9 mouse cellular contexts compared by ENCODE assay signal in the genomic region with DNA sequence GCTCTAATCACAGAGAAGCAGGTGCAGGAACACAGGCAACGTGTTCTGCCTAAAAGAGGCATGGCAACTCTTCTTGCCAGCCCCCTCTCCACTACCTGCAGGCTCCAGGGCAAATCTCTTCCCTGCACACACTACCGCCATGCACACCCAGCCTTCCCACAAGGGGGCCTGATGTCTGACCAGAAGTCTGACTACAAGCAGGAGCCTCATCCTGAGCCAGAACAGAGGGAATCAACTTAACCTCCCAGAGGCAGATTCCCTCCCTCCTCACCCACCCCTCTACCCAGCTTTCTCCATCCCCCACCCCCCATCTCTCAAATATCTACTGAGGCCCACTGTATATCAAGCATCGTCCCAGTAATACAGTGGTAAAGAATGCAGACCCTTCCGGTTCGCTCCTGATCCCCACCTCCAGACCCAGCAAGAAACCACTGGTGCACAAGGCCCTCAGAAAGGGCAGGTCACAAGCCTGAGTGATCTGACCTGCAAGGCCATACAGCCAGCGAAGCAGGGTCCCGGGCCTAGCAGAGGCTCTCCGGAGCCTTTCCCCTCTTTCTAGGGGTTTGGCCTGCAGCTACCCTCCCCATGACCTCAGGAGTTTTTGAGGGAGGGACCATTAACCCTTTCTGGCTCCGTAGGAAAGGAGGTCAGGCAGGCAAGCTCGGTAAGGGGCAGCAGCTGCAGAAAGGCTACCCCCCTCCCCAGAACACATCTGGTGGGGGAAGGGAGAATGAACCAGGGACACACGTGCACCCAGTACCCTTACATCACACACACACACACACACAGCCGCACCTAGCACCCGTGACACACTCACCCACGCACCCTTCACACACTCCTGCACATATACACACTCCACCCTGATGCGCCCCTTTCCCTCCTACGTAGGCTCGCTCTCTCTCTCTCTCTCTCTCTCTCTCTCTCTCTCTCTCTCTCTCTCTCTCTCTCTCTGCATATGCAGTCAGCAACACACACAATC. TPM values are rescaled to one million over a fixed set of nuclear protein-coding genes. Genes with fewer than 3 reads are reported as not detected.
DNase-seq lines count a peak whose midpoint lies in the region; ATAC-seq and TF ChIP-seq lines count a peak whose summit lies in the region.
"Had no signal": no experiment of that assay in that cellular context is flagged by ENCODE, and none has a peak within 500 bp of the region (broad histone marks: within the 10 kb centered on the region; RNA-seq: fewer than 3 reads in every experiment).

No protein-coding gene starts in this region.

- no peaks in the 10 kb centered on the region for H3K9me3 ChIP-seq in limb, embryonic 14.5 days (ENCODE audit: control insufficient read depth, low read length)
- H3K9me3 ChIP-seq in stomach, postnatal 0 days (ENCODE audit: control insufficient read depth, low read length) = no peaks in the 10 kb centered on the region

- ATAC-seq in limb, embryonic 14.5 days (ENCODE audit: low FRiP score, low read depth) = peak; percentile 27; the same call in 1 of the 2 replicates
- peak; percentile 69 for ATAC-seq in stomach, postnatal 0 days (ENCODE audit: low FRiP score, low TSS enrichment)
- ATAC-seq in erythroid progenitor cell, adult 5-6 weeks (replicated peaks; ENCODE audit: low FRiP score, poor library complexity, severe bottlenecking) = no peak

- H3K4me1 ChIP-seq in spleen, adult 2 months (ENCODE audit: control insufficient read depth, insufficient read depth, insufficient read length) = peaks cover 10% of the 10 kb centered on the region; the same call in 1 of the 2 replicates
- H3K4me1 ChIP-seq in limb, embryonic 14.5 days (ENCODE audit: control insufficient read depth, insufficient read depth, low read length) = peaks cover 4% of the 10 kb centered on the region; the same call in 1 of the 2 replicates
- H3K4me1 ChIP-seq in stomach, postnatal 0 days (replicated peaks; ENCODE audit: control insufficient read depth, insufficient read depth) = no peaks in the 10 kb centered on the region

- peaks cover 16% of the 10 kb centered on the region for H3K27me3 ChIP-seq in spleen, adult 2 months (ENCODE audit: control insufficient read depth, insufficient read depth, low read length)
- peaks cover 11% of the 10 kb centered on the region for H3K27me3 ChIP-seq in limb, embryonic 14.5 days (ENCODE audit: control insufficient read depth, insufficient read depth, low read length)
- H3K27me3 ChIP-seq in stomach, postnatal 0 days (ENCODE audit: control insufficient read depth, insufficient read depth, low read length) = no peaks in the 10 kb centered on the region; the same call in 1 of the 2 replicates

- no peak for TF ChIP-seq POLR2A in spleen, adult 2 months (IDR thresholded peaks at IDR 0.05; ENCODE audit: low read depth, low read length)
- no peak for TF ChIP-seq POLR2A in limb, embryonic 14.5 days (IDR thresholded peaks at IDR 0.05; ENCODE audit: borderline replicate concordance, extremely low read depth, insufficient read depth, insufficient read length)

- no peaks in the 10 kb centered on the region for H3K36me3 ChIP-seq in spleen, adult 2 months (ENCODE audit: control insufficient read depth, insufficient read depth, low read length)
- H3K36me3 ChIP-seq in limb, embryonic 14.5 days (ENCODE audit: control insufficient read depth, insufficient read depth, low read length) = no peaks in the 10 kb centered on the region
- no peaks in the 10 kb centered on the region for H3K36me3 ChIP-seq in stomach, postnatal 0 days (ENCODE audit: control insufficient read depth, insufficient read depth, low read length)

- TF ChIP-seq CTCF in spleen, adult 2 months (IDR thresholded peaks at IDR 0.05; ENCODE audit: extremely low read depth, insufficient read depth, insufficient read length, insufficient replicate concordance) = no peak
- TF ChIP-seq CTCF in stomach, postnatal 0 days (IDR thresholded peaks at IDR 0.05; ENCODE audit: low read depth) = peak; percentile 32

- WGBS in spleen, adult 2 months = 61% methylated on average over 17 of the region's 17 CpGs
- 23% methylated on average over 17 of the region's 17 CpGs for WGBS in limb, embryonic 14.5 days
- WGBS in stomach, postnatal 0 days = 48% methylated on average over 17 of the region's 17 CpGs

- H3K4me3 ChIP-seq in spleen, adult 2 months (ENCODE audit: extremely low read depth, insufficient read depth, insufficient read length) = peak overlapping the region; percentile 32; the same call in 1 of the 2 replicates
- peak overlapping the region; percentile 60 for H3K4me3 ChIP-seq in limb, embryonic 14.5 days (replicated peaks; ENCODE audit: low read length)
- H3K4me3 ChIP-seq in stomach, postnatal 0 days (ENCODE audit: low read depth, low read length) = peak overlapping the region; percentile 61

- H3K9ac ChIP-seq in limb, embryonic 14.5 days (ENCODE audit: low read depth, low read length, severe bottlenecking) = peak overlapping the region; percentile 65; the same call in 1 of the 2 replicates
- H3K9ac ChIP-seq in stomach, postnatal 0 days (ENCODE audit: low read length) = no peak overlapping the region

- H3K4me2 ChIP-seq in limb, embryonic 14.5 days (replicated peaks; ENCODE audit: low read depth, low read length, severe bottlenecking) = peak overlapping the region; percentile 91
- H3K4me2 ChIP-seq in stomach, postnatal 0 days (replicated peaks; ENCODE audit: low read depth) = peak overlapping the region; percentile 96

- peak; percentile 24 for DNase-seq in cerebellum, adult 9-11 months
- DNase-seq in cerebellum, adult 11 months = no peak
- DNase-seq in spleen, adult 2 months (ENCODE audit: low read depth in 1 of 2, low spot score in 2 of 2) = no peak
- no peak for DNase-seq in spleen, postnatal 10 days (ENCODE audit: low spot score in 2 of 2)
- no peak for DNase-seq in limb, embryonic 14.5 days (ENCODE audit: low spot score)
- peak; percentile 13 for DNase-seq in stomach, postnatal 0 days (ENCODE audit: low spot score)
- DNase-seq in yolk sac, embryonic 10.5 days (ENCODE audit: low spot score) = no peak

- H3K27ac ChIP-seq in spleen, adult 2 months (ENCODE audit: insufficient read depth, low read length) = no peak overlapping the region
- H3K27ac ChIP-seq in limb, embryonic 14.5 days (replicated peaks; ENCODE audit: low read depth, low read length) = no peak overlapping the region
- no peak overlapping the region for H3K27ac ChIP-seq in stomach, postnatal 0 days (replicated peaks)

- no peak for TF ChIP-seq EP300 in stomach, postnatal 0 days (optimal IDR thresholded peaks at IDR 0.05)

RNA-seq across cellular contexts. Expression of gene Prrt4, which starts 1.2 kb away (rescaled TPM):
- 0.20 and 0.25 TPM in 2 replicates for polyA plus RNA-seq in spleen, adult 2 months (2012; rRNA removed)
- polyA plus RNA-seq in limb, embryonic 14.5 days (2012; rRNA removed) = 1.2 and 1.8 TPM in 2 replicates
- polyA plus RNA-seq in limb, embryonic 14.5 days (2014; fragmentation: Nextera tagmentation; extraction: Ambion mirVana) = 0.92 and 1.1 TPM in 2 replicates
- polyA plus RNA-seq in stomach, postnatal 0 days (2015; fragmentation: Nextera tagmentation; extraction: Ambion mirVana) = 0.30 and 0.33 TPM in 2 replicates
- total RNA-seq in erythroid progenitor cell, adult 5-6 weeks (2015; ENCODE audit: low replicate concordance) = not detected in 2 replicates
- total RNA-seq in erythroid progenitor cell, adult 5-6 weeks (2017; ENCODE audit: low replicate concordance) = not detected in 2 replicates
- total RNA-seq: neutrophil, adult 5-6 weeks had no signal

RNA-seq across cellular contexts. Expression of gene Rbm28, which starts 13.4 kb away (rescaled TPM):
- polyA plus RNA-seq in spleen, adult 2 months (2012; rRNA removed) = 3.6 and 4.2 TPM in 2 replicates
- polyA plus RNA-seq in limb, embryonic 14.5 days (2012; rRNA removed) = 45.9 and 59.8 TPM in 2 replicates
- polyA plus RNA-seq in limb, embryonic 14.5 days (2014; fragmentation: Nextera tagmentation; extraction: Ambion mirVana) = 35.7 and 47.7 TPM in 2 replicates
- polyA plus RNA-seq in stomach, postnatal 0 days (2015; fragmentation: Nextera tagmentation; extraction: Ambion mirVana) = 10.8 and 11.8 TPM in 2 replicates
- 16.9 and 17.6 TPM in 2 replicates for total RNA-seq in erythroid progenitor cell, adult 5-6 weeks (2015; ENCODE audit: low replicate concordance)
- total RNA-seq in erythroid progenitor cell, adult 5-6 weeks (2017; ENCODE audit: low replicate concordance) = 12.3 and 12.9 TPM in 2 replicates

RNA-seq across cellular contexts. Expression of gene Impdh1, which starts 38.0 kb away (rescaled TPM):
- polyA plus RNA-seq in spleen, adult 2 months (2012; rRNA removed) = 40.7 and 46.7 TPM in 2 replicates
- 42.1 and 53.1 TPM in 2 replicates for polyA plus RNA-seq in limb, embryonic 14.5 days (2012; rRNA removed)
- polyA plus RNA-seq in limb, embryonic 14.5 days (2014; fragmentation: Nextera tagmentation; extraction: Ambion mirVana) = 46.6 and 49.2 TPM in 2 replicates
- polyA plus RNA-seq in stomach, postnatal 0 days (2015; fragmentation: Nextera tagmentation; extraction: Ambion mirVana) = 26.9 and 28.0 TPM in 2 replicates
- total RNA-seq in erythroid progenitor cell, adult 5-6 weeks (2015; ENCODE audit: low replicate concordance) = 4.2 and 20.9 TPM in 2 replicates
- 2.9 and 11.0 TPM in 2 replicates for total RNA-seq in erythroid progenitor cell, adult 5-6 weeks (2017; ENCODE audit: low replicate concordance)

Comparison
In these comparisons a context has a peak if more than half of its experiments do, and no peak if none do; other contexts are left out.
1. DNase-seq: peak in cerebellum, adult 9-11 months (single experiment) and stomach, postnatal 0 days (single experiment); none in cerebellum, adult 11 months (single experiment), spleen, adult 2 months (0 of 2), spleen, postnatal 10 days (0 of 2), limb, embryonic 14.5 days (single experiment) and yolk sac, embryonic 10.5 days (single experiment).
2. Peak in every context shown above with its lines, with median percentiles within 50 percentile points of each other: H3K4me3 ChIP-seq.